Mouse (Mus musculus) heart, adult 2 months (tissue): ENCODE measurements at regions not wholly inside any gene's neighbourhood (a gene's known extent, or its start where the extent isn't known, plus 50 kb on each side); places are given as distances from the start of the nearest gene placed in this dataset.

Experiments
- DNase-seq, 2 experiments: peaks; one replicate each; pipeline ENCODE4 v3.0.0; 2021
- H3K27ac ChIP-seq: fragments of 200-600 bp; 2 replicates; pipeline ENCODE4 v1.8.1; 2022
- H3K27me3 ChIP-seq: fragments of 200-500 bp; 2 replicates; pipeline ENCODE4 v1.6.1; 2012; ENCODE audit warnings: mild to moderate bottlenecking, low read length, inconsistent platforms, mixed read lengths; ENCODE audit not compliant: control insufficient read depth, insufficient read depth
- H3K36me3 ChIP-seq: fragments of 200-500 bp; 2 replicates; pipeline ENCODE4 v1.6.1; 2012; ENCODE audit warnings: low read length, inconsistent platforms; ENCODE audit not compliant: control insufficient read depth, insufficient read depth
- H3K4me1 ChIP-seq: fragments of 200-500 bp; 2 replicates; pipeline ENCODE4 v1.6.1; 2011; ENCODE audit warnings: low read length; ENCODE audit not compliant: control insufficient read depth, insufficient read depth
- H3K4me3 ChIP-seq: fragments of 200-600 bp; 2 replicates; pipeline ENCODE4 v1.8.1; 2022
- H3K79me2 ChIP-seq: fragments of 200-500 bp; replicated peaks from 2 replicates; pipeline ENCODE4 v1.6.1; 2012; ENCODE audit warnings: mild to moderate bottlenecking, inconsistent platforms, low read length, moderate library complexity, mixed read lengths; ENCODE audit not compliant: control insufficient read depth, insufficient read depth
- H3K9ac ChIP-seq: fragments of 200-500 bp; 2 replicates; pipeline ENCODE4 v1.6.1; 2012; ENCODE audit warnings: low read depth, mild to moderate bottlenecking, control low read depth, inconsistent platforms, low read length, mixed read lengths
- CTCF ChIP-seq: fragments of 200-600 bp; IDR thresholded peaks from 2 replicates; pipeline ENCODE4 v1.8.1; 2022; ENCODE audit warnings: antibody characterized with exemption, mild to moderate bottlenecking, moderate library complexity
- EP300 ChIP-seq: fragments of 200-500 bp; IDR thresholded peaks from 2 replicates; pipeline ENCODE4 v1.6.1; 2011; ENCODE audit warnings: low read depth, low read length, control low read depth; ENCODE audit not compliant: insufficient read depth
- POLR2A ChIP-seq: fragments of 200-500 bp; IDR thresholded peaks from 2 replicates; pipeline ENCODE4 v1.6.1; 2011; ENCODE audit warnings: mild to moderate bottlenecking, low read depth, low read length, control low read depth; ENCODE audit not compliant: insufficient read depth
- WGBS: fragments of 180-500 bp; shearing (Covaris S2); methylation state at CpG from one replicate; pipeline ENCODE4 v1.1.7; 2018; 5-methylcytosine and 5-hydroxymethylcytosine counted together
- intact Hi-C: fragments of 180-260 bp; cut with DNase I; formaldehyde crosslinking; loops from one replicate; pipeline ENCODE4 v1.15.1; 2025

DNA sequence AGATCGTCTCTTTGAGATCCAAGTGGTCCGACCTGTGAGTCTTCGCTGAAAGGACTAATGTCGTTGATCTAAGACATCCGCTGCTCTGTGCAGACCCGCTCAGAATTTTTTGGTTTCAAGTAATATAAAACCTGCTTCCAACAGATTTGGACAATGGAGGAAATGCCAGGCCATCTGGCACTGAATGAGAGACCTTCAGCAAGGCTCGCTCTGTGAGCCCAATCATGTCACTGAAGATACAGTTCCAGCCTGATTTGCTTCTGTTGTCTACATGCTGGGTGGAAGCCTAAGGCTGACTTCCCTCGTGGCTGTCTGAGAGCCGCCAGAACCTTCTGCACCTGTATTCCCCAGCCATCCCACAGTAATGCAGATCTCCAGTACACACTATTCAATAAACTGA, 123.4 kb upstream of the Egflam start:
- no peaks in the 10 kb centered on the region for H3K27me3 ChIP-seq
- 76% methylated on average over 9 of the region's 9 CpGs for WGBS
- no peaks in the 10 kb centered on the region for H3K79me2 ChIP-seq
- intact Hi-C loops: no loop called here
- H3K36me3 ChIP-seq: no peaks in the 10 kb centered on the region
- no peaks in the 10 kb centered on the region for H3K4me1 ChIP-seq
- no peak for DNase-seq
- H3K4me3 ChIP-seq: no peak overlapping the region
- H3K9ac ChIP-seq: no peak overlapping the region
- H3K27ac ChIP-seq: no peak overlapping the region
- TF ChIP-seq CTCF (no peak), POLR2A (no peak), EP300 (no peak)

DNA sequence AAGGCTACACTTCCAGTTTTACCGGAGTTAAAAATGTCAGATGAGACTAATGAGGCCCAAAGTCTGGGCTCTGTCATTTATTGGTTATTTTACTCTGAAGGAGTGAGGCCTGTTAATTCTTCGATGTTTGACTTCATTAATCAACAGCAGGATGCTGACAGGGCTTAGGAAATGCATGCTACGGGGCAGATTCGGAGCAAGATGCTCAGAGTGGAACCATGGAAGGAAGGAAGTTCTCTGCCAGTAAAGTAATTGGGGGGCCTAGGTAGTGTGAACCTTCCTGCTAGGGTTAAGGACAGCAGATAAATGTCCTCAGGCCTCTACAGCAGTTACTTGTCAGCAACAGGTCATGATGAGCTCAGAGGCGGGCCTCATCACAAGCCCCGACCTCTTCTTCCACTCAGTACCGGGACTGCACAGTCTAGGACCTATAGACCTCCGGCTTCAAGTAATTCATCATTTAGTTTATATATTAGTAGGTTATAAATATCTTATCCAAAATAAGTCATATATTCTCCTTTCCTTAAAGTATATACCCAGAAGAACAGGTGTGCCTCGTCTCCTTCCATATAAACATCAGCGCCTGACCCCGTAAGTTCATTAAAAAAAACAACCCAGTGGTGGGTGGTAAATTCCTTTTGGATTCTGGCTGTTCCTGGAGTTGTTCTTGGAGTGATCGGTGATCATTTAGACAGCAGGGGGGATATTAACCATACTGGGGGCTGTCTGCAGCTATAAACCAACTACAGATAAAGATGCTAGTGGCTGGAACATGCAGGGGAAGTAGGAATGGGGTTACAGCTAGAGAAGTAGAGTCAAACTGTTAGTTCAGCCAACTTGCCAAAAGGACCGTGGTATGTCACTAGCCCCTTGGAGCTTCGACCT, 124.9 kb upstream of the Egflam start:
- H3K4me1 ChIP-seq: no peaks in the 10 kb centered on the region
- WGBS: 74% methylated on average over 14 of the region's 14 CpGs
- H3K9ac ChIP-seq: no peak overlapping the region
- H3K27me3 ChIP-seq: no peaks in the 10 kb centered on the region
- DNase-seq: no peak
- intact Hi-C loops: no loop called here
- H3K27ac ChIP-seq: no peak overlapping the region
- H3K36me3 ChIP-seq: no peaks in the 10 kb centered on the region
- TF ChIP-seq CTCF (no peak), POLR2A (no peak), EP300 (no peak)
- H3K4me3 ChIP-seq: no peak overlapping the region
- no peaks in the 10 kb centered on the region for H3K79me2 ChIP-seq

DNA sequence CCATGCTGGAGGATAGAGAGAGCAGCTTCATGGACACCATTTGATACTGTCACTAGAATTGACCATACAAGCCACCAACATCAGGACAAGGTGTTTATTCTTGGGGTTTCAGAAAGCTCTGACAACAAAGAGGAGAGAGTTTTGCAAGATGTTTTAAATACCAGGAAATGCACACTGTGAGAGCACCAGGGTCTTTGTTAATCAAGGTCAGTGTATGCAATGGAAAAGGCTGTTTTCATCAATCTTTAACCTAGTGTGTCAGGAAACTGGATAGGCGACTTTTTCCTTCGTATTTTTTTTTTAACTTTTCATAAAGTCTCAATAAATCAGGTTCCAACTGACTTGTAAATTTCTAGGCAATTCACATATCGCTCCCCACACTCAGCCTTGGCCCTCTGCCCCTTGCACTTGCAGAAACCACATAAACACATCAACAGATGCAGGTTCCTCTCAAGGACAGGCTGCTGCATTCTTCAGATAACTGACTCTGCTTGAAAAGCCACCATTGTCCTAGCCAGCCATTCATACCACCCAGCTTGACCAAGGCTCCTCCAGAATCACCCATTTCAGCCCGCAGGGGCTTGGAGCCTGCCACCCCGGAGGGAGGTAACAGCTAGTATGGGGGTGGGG, 132.9 kb upstream of the Egflam start:
- no peaks in the 10 kb centered on the region for H3K79me2 ChIP-seq
- intact Hi-C loops: no loop called here

DNA sequence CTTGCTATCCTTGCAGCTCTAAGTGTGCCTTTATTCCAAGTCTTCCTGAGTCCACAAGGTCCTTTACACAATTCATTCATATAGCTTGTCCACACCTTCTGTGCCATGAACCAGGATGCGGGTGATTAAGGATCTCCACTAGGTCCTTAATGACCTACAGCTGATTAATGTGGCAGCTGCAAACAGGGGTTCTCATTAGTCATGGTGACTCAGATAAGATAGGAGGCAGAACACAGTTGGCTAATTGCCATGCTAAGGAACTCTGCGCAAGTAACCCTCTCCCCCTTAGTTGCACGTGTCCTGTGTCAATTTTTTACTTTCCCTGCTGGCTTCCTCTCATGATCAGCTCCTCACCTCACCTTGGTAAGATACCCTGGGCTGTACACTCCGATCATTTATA, 139.7 kb upstream of the Egflam start:
- no peak for DNase-seq
- no peak overlapping the region for H3K27ac ChIP-seq
- H3K9ac ChIP-seq: no peak overlapping the region
- H3K4me3 ChIP-seq: no peak overlapping the region
- H3K27me3 ChIP-seq: no peaks in the 10 kb centered on the region
- H3K4me1 ChIP-seq: no peaks in the 10 kb centered on the region
- intact Hi-C loops: no loop called here
- TF ChIP-seq CTCF (no peak), POLR2A (no peak), EP300 (no peak)
- 38% methylated on average over 4 of the region's 4 CpGs for WGBS
- no peaks in the 10 kb centered on the region for H3K79me2 ChIP-seq
- H3K36me3 ChIP-seq: no peaks in the 10 kb centered on the region

More for the DNA sequence above, 132.9 kb upstream of the Egflam start:
- 29% methylated on average over 5 of the region's 5 CpGs for WGBS
- no peak for DNase-seq
- H3K4me1 ChIP-seq: no peaks in the 10 kb centered on the region
- TF ChIP-seq EP300: no peak
- no peak overlapping the region for H3K4me3 ChIP-seq
- no peak overlapping the region for H3K27ac ChIP-seq
- no peaks in the 10 kb centered on the region for H3K27me3 ChIP-seq
- no peak overlapping the region for H3K9ac ChIP-seq
- H3K36me3 ChIP-seq: no peaks in the 10 kb centered on the region

DNA sequence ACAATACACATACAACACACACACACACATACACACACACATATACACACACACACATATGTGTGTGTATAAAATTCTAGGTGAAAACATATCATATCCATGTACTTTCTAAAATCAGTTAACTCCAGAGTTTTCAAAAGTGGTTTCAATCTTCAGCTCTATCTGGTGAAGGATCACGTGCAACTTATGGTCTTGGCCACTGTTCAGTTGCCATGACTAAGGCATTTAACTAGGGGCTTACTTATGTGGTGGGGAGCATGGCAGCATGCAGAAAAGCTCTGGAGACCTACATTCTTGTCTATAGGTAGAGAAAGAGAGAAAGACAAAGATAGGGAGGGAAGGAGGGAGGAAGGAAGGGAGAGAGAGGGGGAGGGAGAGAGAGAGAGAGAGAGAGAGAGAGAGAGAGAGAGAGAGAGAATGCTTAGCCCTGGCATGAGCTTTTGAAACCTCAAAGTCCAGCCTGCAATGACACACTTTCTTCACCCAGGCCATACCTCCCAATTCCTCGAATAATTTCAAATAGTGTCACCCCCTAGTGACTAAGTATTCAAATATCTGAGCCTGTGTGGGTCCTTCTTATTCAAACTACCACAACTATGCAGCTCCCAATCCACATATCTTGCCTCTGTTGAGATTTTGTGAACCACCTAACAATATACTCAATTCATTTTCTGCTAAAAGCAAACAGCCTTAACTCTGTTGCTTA, 155.1 kb upstream of the Egflam start:
- intact Hi-C loops: no loop called here
- TF ChIP-seq POLR2A (no peak), CTCF (no peak), EP300 (no peak)
- H3K9ac ChIP-seq: no peak overlapping the region
- H3K36me3 ChIP-seq: no peaks in the 10 kb centered on the region
- no peaks in the 10 kb centered on the region for H3K27me3 ChIP-seq
- DNase-seq: no peak
- no peak overlapping the region for H3K4me3 ChIP-seq
- 73% methylated on average over 2 of the region's 2 CpGs for WGBS
- no peaks in the 10 kb centered on the region for H3K79me2 ChIP-seq
- H3K27ac ChIP-seq: no peak overlapping the region
- H3K4me1 ChIP-seq: no peaks in the 10 kb centered on the region

DNA sequence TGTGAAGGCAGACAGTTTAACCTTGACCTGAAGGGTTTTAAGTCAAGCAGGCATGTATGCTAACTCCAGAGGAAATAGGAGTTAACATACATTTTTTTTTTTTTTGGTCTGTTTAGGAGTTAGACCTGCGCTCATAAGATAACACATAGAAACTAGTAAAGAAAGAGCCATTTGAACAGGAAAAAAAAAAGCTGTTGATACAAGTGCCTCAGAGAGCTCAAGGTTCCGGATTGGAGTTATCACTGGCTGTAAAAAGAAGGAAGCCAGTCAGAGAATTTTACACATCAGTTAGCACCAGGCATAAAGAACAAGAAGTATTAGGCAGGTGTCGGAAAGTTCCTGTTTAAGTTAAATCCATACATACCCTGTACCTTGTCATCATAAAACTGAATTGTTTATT, 156.2 kb upstream of the Egflam start:
- intact Hi-C loops: no loop called here
- no peaks in the 10 kb centered on the region for H3K4me1 ChIP-seq
- H3K79me2 ChIP-seq: no peaks in the 10 kb centered on the region
- H3K36me3 ChIP-seq: no peaks in the 10 kb centered on the region
- no peaks in the 10 kb centered on the region for H3K27me3 ChIP-seq
- no peak overlapping the region for H3K4me3 ChIP-seq
- no peak overlapping the region for H3K27ac ChIP-seq
- no peak overlapping the region for H3K9ac ChIP-seq
- WGBS: 53% methylated on average over 3 of the region's 3 CpGs
- TF ChIP-seq POLR2A (no peak), CTCF (no peak), EP300 (no peak)
- no peak for DNase-seq
